Mouse (Mus musculus) left cerebral cortex, postnatal 14 days (tissue): ENCODE measurements around the gene Aldh1b1. TPM values are rescaled to one million over a fixed set of nuclear protein-coding genes. Genes with fewer than 3 reads are reported as not detected.

Experiments
- DNase-seq, 2 experiments: peaks; one replicate each; pipeline ENCODE4 v3.0.0; 2021 to 2022; ENCODE audit warnings: low spot score in 2 of 2, mixed read lengths in 1 of 2
- intact Hi-C: fragments of 180-260 bp; cut with DNase I; formaldehyde crosslinking; loops from one replicate; pipeline ENCODE4 v1.15.1; 2025
- long read RNA-seq, 2 experiments: library from polyadenylated mRNA; stranded (forward); transcript quantifications; one replicate each; pipeline ENCODE4 v2.0.0; 2021
- total RNA-seq, 2 experiments: library from RNA; stranded (reverse); gene quantifications; 2 replicates each; pipeline ENCODE4 v1.2.3; 2021

The Aldh1b1 gene
- total RNA-seq = 10 to 100 TPM in 1 of 2 experiments, 1 to 10 TPM in 1; 9.6 to 10.5 TPM
- long read RNA-seq, experiment 1, transcript Aldh1b1-201 (2 exons, 2,298 nt) = major isoform, 20 of 23 reads
- long read RNA-seq, experiment 1, partial matches to known transcripts = 0 of 23 reads
- long read RNA-seq, experiment 1, other reads (novel, unspliced or antisense) = 3 of 23 reads
- long read RNA-seq, experiment 2, transcript Aldh1b1-201 (2 exons, 2,298 nt) = major isoform, 11 of 12 reads
- long read RNA-seq, experiment 2, partial matches to known transcripts = 0 of 12 reads
- long read RNA-seq, experiment 2, other reads (novel, unspliced or antisense) = 1 of 12 reads

- intact Hi-C loops = no loop called here
- DNase-seq = peak; percentile 33 to 77
These were observed at the start of gene Aldh1b1 for GRCm38 (mm10) chr4:45798964-45799363. TSS of gene Aldh1b1 (plus strand) at chr4:45799022.

- intact Hi-C loops = no loop called here
- DNase-seq = no peak
These were observed 49.4 kb upstream of the Aldh1b1 start for GRCm38 (mm10) chr4:45749449-45749848.

- intact Hi-C loops = no loop called here
- DNase-seq = no peak
These were observed 48.3 kb upstream of the Aldh1b1 start for GRCm38 (mm10) chr4:45750477-45750876.

GRCm38 (mm10) chr4:45753211-45753809, 45.5 kb upstream of the Aldh1b1 start:
- intact Hi-C loops = no loop called here
- DNase-seq = no peak

- intact Hi-C loops = no loop called here
- no peak for DNase-seq
These were observed 44.7 kb upstream of the Aldh1b1 start for GRCm38 (mm10) chr4:45754171-45754570.

GRCm38 (mm10) chr4:45755097-45755496, 43.7 kb upstream of the Aldh1b1 start:
- intact Hi-C loops = no loop called here
- DNase-seq = no peak

- intact Hi-C loops = no loop called here
- DNase-seq = peak; percentile 70 to 77
These were observed 42.9 kb upstream of the Aldh1b1 start for GRCm38 (mm10) chr4:45755881-45756280.

GRCm38 (mm10) chr4:45757941-45758340, 40.9 kb upstream of the Aldh1b1 start:
- intact Hi-C loops = no loop called here
- no peak for DNase-seq

- no peak for DNase-seq
These were observed 39.4 kb upstream of the Aldh1b1 start for GRCm38 (mm10) chr4:45759411-45759810.

GRCm38 (mm10) chr4:45762600-45762999, 36.2 kb upstream of the Aldh1b1 start:
- DNase-seq = no peak
- intact Hi-C loops = no loop called here

More at GRCm38 (mm10) chr4:45759411-45759810, 39.4 kb upstream of the Aldh1b1 start:
- intact Hi-C loops = no loop called here

- DNase-seq = peak in 1 of 2 experiments; percentile 55
These were observed 35.3 kb upstream of the Aldh1b1 start for GRCm38 (mm10) chr4:45763288-45764140.

GRCm38 (mm10) chr4:45764141-45764494, 34.7 kb upstream of the Aldh1b1 start:
- intact Hi-C loops = no loop called here
- DNase-seq = peak in 1 of 2 experiments; percentile 22

More at GRCm38 (mm10) chr4:45763288-45764140, 35.3 kb upstream of the Aldh1b1 start:
- intact Hi-C loops = no loop called here

- no peak for DNase-seq
- intact Hi-C loops = no loop called here
These were observed 33.7 kb upstream of the Aldh1b1 start for GRCm38 (mm10) chr4:45765121-45765564.

GRCm38 (mm10) chr4:45765565-45766201, 33.1 kb upstream of the Aldh1b1 start:
- intact Hi-C loops = no loop called here
- DNase-seq = no peak

GRCm38 (mm10) chr4:45766774-45767173, 32.0 kb upstream of the Aldh1b1 start:
- intact Hi-C loops = no loop called here
- DNase-seq = no peak

GRCm38 (mm10) chr4:45767891-45768558, 30.8 kb upstream of the Aldh1b1 start:
- no peak for DNase-seq
- intact Hi-C loops = no loop called here

- DNase-seq = no peak
- intact Hi-C loops = no loop called here
These were observed 29.7 kb upstream of the Aldh1b1 start for GRCm38 (mm10) chr4:45769141-45769540.

- DNase-seq = no peak
- intact Hi-C loops = loop anchor here (5.0 kb wide), 2 partner anchors 238 to 353 kb away; partner anchors contain the start of gene Shb
These were observed 28.8 kb upstream of the Aldh1b1 start for GRCm38 (mm10) chr4:45769791-45770637.
